Mouse (Mus musculus) heart, postnatal 36 days (tissue): ENCODE measurements around the gene Trpv2. TPM values are rescaled to one million over a fixed set of nuclear protein-coding genes. Genes with fewer than 3 reads are reported as not detected.
"Not testable (repeated sequence)": the region's sequence is repeated elsewhere in the genome, so short reads cannot be mapped to it uniquely, and the experiment has no call there.

Experiments used
- DNase-seq, 2 experiments: peaks; one replicate each; pipeline ENCODE4 v3.0.0; 2021 to 2022
- intact Hi-C: fragments of 180-260 bp; cut with DNase I; formaldehyde crosslinking; loops from one replicate; pipeline ENCODE4 v1.15.1; 2025
- total RNA-seq, 2 experiments: library from RNA; stranded (reverse); gene quantifications; 2 replicates each; pipeline ENCODE4 v1.2.3; 2021

Trpv2 gene
- total RNA-seq, 2 experiments from 2014 or later: 2.8 to 2.9 TPM

- DNase-seq: no peak
- intact Hi-C loops: no loop called here
These were observed 71.0 kb downstream of the Trpv2 start for GRCm38 (mm10) chr11:62645337-62645675.

- intact Hi-C loops: no loop called here
- peak; percentile 55 to 63 for DNase-seq
These were observed 71.6 kb downstream of the Trpv2 start for GRCm38 (mm10) chr11:62645732-62646494.

DNA sequence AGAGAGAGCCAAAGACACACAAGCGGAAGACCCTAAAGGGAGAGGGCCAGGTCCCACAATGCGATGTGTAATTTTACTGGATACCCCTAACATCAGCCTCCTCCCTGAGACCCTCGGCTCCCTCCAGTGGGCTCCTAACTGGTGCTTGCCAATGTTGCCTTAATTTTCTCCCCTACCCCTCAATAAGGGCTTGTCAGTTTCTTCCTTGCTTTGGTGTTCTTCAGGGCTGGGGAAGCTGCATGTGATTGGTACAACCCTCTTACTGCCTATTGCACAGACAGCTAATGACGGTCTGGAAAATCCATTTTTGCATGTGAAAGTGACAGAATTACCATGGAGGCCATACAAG lies 72.2 kb downstream of the Trpv2 start:
- intact Hi-C loops: no loop called here
- DNase-seq: no peak

GRCm38 (mm10) chr11:62646958-62647515 lies 72.8 kb downstream of the Trpv2 start:
- DNase-seq: no peak
- intact Hi-C loops: no loop called here

GRCm38 (mm10) chr11:62647661-62648590 lies 73.6 kb downstream of the Trpv2 start, which contains the start of gene Lrrc75a:
Gene Lrrc75a (minus strand): TSS chr11:62648523.
- peak in 1 of 2 experiments; percentile 67 for DNase-seq
- intact Hi-C loops: loop anchor here (1.0 to 2.0 kb wide), 2 partner anchors 27 to 35 kb away; no protein-coding TSS in a partner anchor

GRCm38 (mm10) chr11:62648591-62649391 lies 74.5 kb downstream of the Trpv2 start, which contains the start of gene Mmgt2:
Gene Mmgt2 (plus strand): TSS chr11:62648664.
- peak; percentile 96 to 97 for DNase-seq
- intact Hi-C loops: loop anchor here (1.0 to 2.0 kb wide), 2 partner anchors 26 to 35 kb away; no protein-coding TSS in a partner anchor

GRCm38 (mm10) chr11:62649803-62650202 lies 75.5 kb downstream of the Trpv2 start:
- not testable (repeated sequence) for DNase-seq
- intact Hi-C loops: loop anchor here (2.0 kb wide), 1 partner anchor 25 kb away; no protein-coding TSS in a partner anchor

Other genes starting within 250 kb of the Trpv2 start
- 1 to 10 TPM; 2.9 to 3.3 TPM for gene Pigl, start 116.0 kb upstream of the Trpv2 start, total RNA-seq
- 100 to 1,000 TPM; 119 to 134 TPM for gene Ncor1, start 115.9 kb upstream of the Trpv2 start, total RNA-seq
- 10 to 100 TPM; 22.8 to 25.0 TPM for gene Cenpv, start 35.2 kb upstream of the Trpv2 start, total RNA-seq
- gene Ubb, start 23.3 kb upstream of the Trpv2 start, total RNA-seq: 100 to 1,000 TPM; 708 to 720 TPM
- 1 to 10 TPM; 4.4 to 7.1 TPM for gene Lrrc75a, start 74.0 kb downstream of the Trpv2 start, total RNA-seq
- 1 to 10 TPM; 5.4 to 9.9 TPM for gene Mmgt2, start 74.2 kb downstream of the Trpv2 start, total RNA-seq
- 1 to 10 TPM; 2.0 to 2.6 TPM for gene Zfp287, start 157.4 kb downstream of the Trpv2 start, total RNA-seq
- not detected for gene Gm10428, start 178.6 kb downstream of the Trpv2 start, total RNA-seq
- 1 to 10 TPM in 1 of 2 experiments, under 1 TPM in 1; 0.70 to 1.1 TPM for gene Zfp286, start 215.0 kb downstream of the Trpv2 start, total RNA-seq
- gene Trim16, start 245.7 kb downstream of the Trpv2 start, total RNA-seq: 1 to 10 TPM; 6.8 to 7.1 TPM